In the genomic region with DNA sequence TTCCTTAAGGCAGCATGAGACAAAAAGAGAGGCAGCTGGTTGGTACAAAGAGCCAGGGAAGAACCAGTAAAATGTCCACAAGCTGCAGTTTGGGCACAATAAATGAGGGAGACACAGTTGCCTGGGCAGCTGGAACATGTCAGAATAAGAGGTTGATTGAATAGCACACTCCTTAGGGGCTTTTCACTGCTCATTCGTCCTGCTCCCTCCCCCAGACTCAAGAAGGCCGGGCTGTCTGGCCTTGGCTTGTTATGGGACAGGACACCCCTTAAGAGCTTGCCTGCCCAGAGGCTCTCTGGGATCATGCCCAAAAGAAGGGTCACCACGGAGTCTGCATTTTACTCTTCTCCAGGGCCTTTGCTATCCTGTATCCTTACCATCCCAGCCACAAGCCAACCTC, we compare ENCODE assay signal across 17 mouse cellular contexts. TPM values are rescaled to one million over a fixed set of nuclear protein-coding genes. Genes with fewer than 3 reads are reported as not detected.
A peak's percentile ranks its signal among the peaks of the same experiment; 100 is the strongest.
DNase-seq lines count a peak whose midpoint lies in the region; ATAC-seq and TF ChIP-seq lines count a peak whose summit lies in the region.
"Had no signal": no experiment of that assay in that cellular context is flagged by ENCODE, and none has a peak within 500 bp of the region (broad histone marks: within the 10 kb centered on the region; RNA-seq: fewer than 3 reads in every experiment).

No protein-coding gene starts in this region.

- H3K9me3 ChIP-seq in kidney, embryonic 15.5 days (replicated peaks), result no peaks in the 10 kb centered on the region
- H3K9me3 ChIP-seq in neural tube, embryonic 11.5 days (ENCODE audit: control insufficient read depth, low read length), result no peaks in the 10 kb centered on the region
- H3K9me3 ChIP-seq in neural tube, embryonic 15.5 days (replicated peaks), result no peaks in the 10 kb centered on the region
- H3K9me3 ChIP-seq in hindbrain, embryonic 14.5 days (ENCODE audit: control insufficient read depth, low read length), result no peaks in the 10 kb centered on the region
- H3K9me3 ChIP-seq in stomach, postnatal 0 days (ENCODE audit: control insufficient read depth, low read length), result no peaks in the 10 kb centered on the region
- H3K9me3 ChIP-seq: heart, embryonic 15.5 days; hindbrain, embryonic 15.5 days; midbrain, embryonic 15.5 days; neural tube, embryonic 13.5 days had no signal

- DNase-seq in kidney, postnatal 25 days, result no peak
- peak; percentile 43 for DNase-seq in neural tube, embryonic 11.5 days (ENCODE audit: low spot score)
- no peak for DNase-seq in hindbrain, embryonic 14.5 days (ENCODE audit: low spot score)
- DNase-seq in stomach, postnatal 0 days (ENCODE audit: low spot score), result no peak
- no peak for DNase-seq in urinary bladder, postnatal 4 days (ENCODE audit: low spot score in 2 of 2)
- DNase-seq: adrenal gland, adult 8-10 months; cerebellum, adult 18-20 months; lung, adult 18-20 months; thymus, postnatal 14 days had no signal

- H3K9ac ChIP-seq in kidney, embryonic 15.5 days, result no peak overlapping the region
- H3K9ac ChIP-seq in neural tube, embryonic 11.5 days (ENCODE audit: low read length), result no peak overlapping the region
- H3K9ac ChIP-seq in neural tube, embryonic 15.5 days (replicated peaks), result no peak overlapping the region
- H3K9ac ChIP-seq in hindbrain, embryonic 14.5 days, result no peak overlapping the region
- H3K9ac ChIP-seq in stomach, postnatal 0 days (ENCODE audit: low read length), result no peak overlapping the region
- H3K9ac ChIP-seq: heart, embryonic 15.5 days; hindbrain, embryonic 15.5 days; midbrain, embryonic 15.5 days; neural tube, embryonic 13.5 days had no signal

- peak; percentile 49; the same call in 1 of the 2 replicates for ATAC-seq in kidney, embryonic 15.5 days (replicated peaks; ENCODE audit: low FRiP score)
- ATAC-seq in neural tube, embryonic 11.5 days (ENCODE audit: insufficient read depth, low FRiP score, low TSS enrichment), result peak; percentile 80
- ATAC-seq in neural tube, embryonic 15.5 days (ENCODE audit: low FRiP score), result no peak
- ATAC-seq in hindbrain, embryonic 14.5 days (ENCODE audit: low FRiP score), result peak; percentile 27; the same call in 1 of the 2 replicates
- no peak for ATAC-seq in stomach, postnatal 0 days (ENCODE audit: low FRiP score, low TSS enrichment)
- ATAC-seq: CD4-positive, CD25-positive, alpha-beta regulatory T cell, adult 4 months; midbrain, embryonic 15.5 days had no signal

- 20% methylated on average over 3 of the region's 3 CpGs for WGBS in kidney, embryonic 15.5 days
- 32% methylated on average over 3 of the region's 3 CpGs for WGBS in neural tube, embryonic 11.5 days
- 13% methylated on average over 3 of the region's 3 CpGs for WGBS in neural tube, embryonic 15.5 days
- WGBS in hindbrain, embryonic 14.5 days, result 26% methylated on average over 3 of the region's 3 CpGs
- WGBS in stomach, postnatal 0 days, result 44% methylated on average over 3 of the region's 3 CpGs

- H3K4me2 ChIP-seq in kidney, embryonic 15.5 days, result no peak overlapping the region
- H3K4me2 ChIP-seq in neural tube, embryonic 11.5 days (ENCODE audit: low read depth), result no peak overlapping the region
- H3K4me2 ChIP-seq in neural tube, embryonic 15.5 days, result no peak overlapping the region
- no peak overlapping the region for H3K4me2 ChIP-seq in hindbrain, embryonic 14.5 days (replicated peaks)
- H3K4me2 ChIP-seq in stomach, postnatal 0 days (replicated peaks; ENCODE audit: low read depth), result no peak overlapping the region
- H3K4me2 ChIP-seq: heart, embryonic 15.5 days; hindbrain, embryonic 15.5 days; midbrain, embryonic 15.5 days; neural tube, embryonic 13.5 days had no signal

- no peak overlapping the region for H3K4me3 ChIP-seq in kidney, embryonic 15.5 days (replicated peaks)
- no peak overlapping the region for H3K4me3 ChIP-seq in neural tube, embryonic 11.5 days (ENCODE audit: low read depth, low read length)
- no peak overlapping the region for H3K4me3 ChIP-seq in neural tube, embryonic 15.5 days (replicated peaks)
- no peak overlapping the region for H3K4me3 ChIP-seq in hindbrain, embryonic 14.5 days (replicated peaks; ENCODE audit: low read length)
- no peak overlapping the region for H3K4me3 ChIP-seq in stomach, postnatal 0 days (ENCODE audit: low read depth, low read length)
- H3K4me3 ChIP-seq: heart, embryonic 15.5 days; hindbrain, embryonic 15.5 days; midbrain, embryonic 15.5 days; neural tube, embryonic 13.5 days had no signal

- no peak overlapping the region for H3K27ac ChIP-seq in kidney, embryonic 15.5 days
- no peak overlapping the region; the same call in 1 of the 2 replicates for H3K27ac ChIP-seq in neural tube, embryonic 11.5 days (ENCODE audit: low read depth, low read length)
- H3K27ac ChIP-seq in neural tube, embryonic 15.5 days (replicated peaks), result no peak overlapping the region
- H3K27ac ChIP-seq in hindbrain, embryonic 14.5 days, result no peak overlapping the region
- peak overlapping the region; percentile 71; the same call in 1 of the 2 replicates for H3K27ac ChIP-seq in stomach, postnatal 0 days (replicated peaks)
- H3K27ac ChIP-seq: heart, embryonic 15.5 days; hindbrain, embryonic 15.5 days; macrophage; midbrain, embryonic 15.5 days; neural tube, embryonic 13.5 days had no signal

- H3K4me1 ChIP-seq in kidney, embryonic 15.5 days, result peaks cover 9% of the 10 kb centered on the region; the same call in 1 of the 2 replicates
- H3K4me1 ChIP-seq in neural tube, embryonic 11.5 days (ENCODE audit: control insufficient read depth, insufficient read depth, low read length), result no peaks in the 10 kb centered on the region
- H3K4me1 ChIP-seq in neural tube, embryonic 15.5 days, result peaks cover 4% of the 10 kb centered on the region; the same call in 1 of the 2 replicates
- H3K4me1 ChIP-seq in hindbrain, embryonic 14.5 days (replicated peaks; ENCODE audit: control insufficient read depth, insufficient read depth, low read length), result peaks cover 4% of the 10 kb centered on the region; the same call in 1 of the 2 replicates
- no peaks in the 10 kb centered on the region for H3K4me1 ChIP-seq in stomach, postnatal 0 days (replicated peaks; ENCODE audit: control insufficient read depth, insufficient read depth)
- H3K4me1 ChIP-seq: heart, embryonic 15.5 days; hindbrain, embryonic 15.5 days; midbrain, embryonic 15.5 days had no signal

- TF ChIP-seq EP300 in stomach, postnatal 0 days (optimal IDR thresholded peaks at IDR 0.05), result no peak

- no peaks in the 10 kb centered on the region for H3K36me3 ChIP-seq in kidney, embryonic 15.5 days
- H3K36me3 ChIP-seq in neural tube, embryonic 11.5 days (ENCODE audit: control insufficient read depth, insufficient read depth, low read length), result no peaks in the 10 kb centered on the region
- no peaks in the 10 kb centered on the region for H3K36me3 ChIP-seq in neural tube, embryonic 15.5 days
- no peaks in the 10 kb centered on the region for H3K36me3 ChIP-seq in hindbrain, embryonic 14.5 days (replicated peaks; ENCODE audit: control insufficient read depth, insufficient read depth)
- no peaks in the 10 kb centered on the region for H3K36me3 ChIP-seq in stomach, postnatal 0 days (ENCODE audit: control insufficient read depth, insufficient read depth, low read length)
- H3K36me3 ChIP-seq: heart, embryonic 15.5 days; hindbrain, embryonic 15.5 days; midbrain, embryonic 15.5 days; neural tube, embryonic 13.5 days had no signal

- TF ChIP-seq CTCF in stomach, postnatal 0 days (IDR thresholded peaks at IDR 0.05; ENCODE audit: low read depth), result no peak

- no peaks in the 10 kb centered on the region for H3K27me3 ChIP-seq in kidney, embryonic 15.5 days
- no peaks in the 10 kb centered on the region for H3K27me3 ChIP-seq in neural tube, embryonic 11.5 days (ENCODE audit: control insufficient read depth, insufficient read depth, low read length)
- no peaks in the 10 kb centered on the region for H3K27me3 ChIP-seq in neural tube, embryonic 15.5 days (replicated peaks)
- H3K27me3 ChIP-seq in hindbrain, embryonic 14.5 days (ENCODE audit: control insufficient read depth, insufficient read depth, low read length), result no peaks in the 10 kb centered on the region
- no peaks in the 10 kb centered on the region for H3K27me3 ChIP-seq in stomach, postnatal 0 days (ENCODE audit: control insufficient read depth, insufficient read depth, low read length)
- H3K27me3 ChIP-seq: heart, embryonic 15.5 days; hindbrain, embryonic 15.5 days; midbrain, embryonic 15.5 days; neural tube, embryonic 13.5 days had no signal

RNA-seq across cellular contexts. Expression of gene Nr1i2, which starts 11.3 kb away (rescaled TPM):
- polyA plus RNA-seq in kidney, embryonic 15.5 days (2015; fragmentation: Nextera tagmentation; extraction: Ambion mirVana), result 0.35 and 0.49 TPM in 2 replicates
- not detected in 2 replicates for polyA plus RNA-seq in neural tube, embryonic 11.5 days (2014; fragmentation: Nextera tagmentation; extraction: Ambion mirVana)
- polyA plus RNA-seq in neural tube, embryonic 15.5 days (2015; fragmentation: Nextera tagmentation; extraction: Ambion mirVana), result 0.63 TPM in 1 of 2 replicates, not detected in the other
- polyA plus RNA-seq in hindbrain, embryonic 14.5 days (2014; fragmentation: Nextera tagmentation; extraction: Ambion mirVana), result not detected in 2 replicates
- polyA plus RNA-seq in stomach, postnatal 0 days (2015; fragmentation: Nextera tagmentation; extraction: Ambion mirVana), result 10.6 and 13.6 TPM in 2 replicates
- polyA plus RNA-seq: CD4-positive, CD25-positive, alpha-beta regulatory T cell, adult 4 months; heart, embryonic 15.5 days; hindbrain, embryonic 15.5 days; macrophage had no signal

RNA-seq across cellular contexts. Expression of gene Maats1, which starts 58.6 kb away (rescaled TPM):
- 0.14 and 0.27 TPM in 2 replicates for polyA plus RNA-seq in kidney, embryonic 15.5 days (2015; fragmentation: Nextera tagmentation; extraction: Ambion mirVana)
- polyA plus RNA-seq in neural tube, embryonic 11.5 days (2014; fragmentation: Nextera tagmentation; extraction: Ambion mirVana), result 0.19 and 0.27 TPM in 2 replicates
- polyA plus RNA-seq in neural tube, embryonic 15.5 days (2015; fragmentation: Nextera tagmentation; extraction: Ambion mirVana), result 0.40 and 0.88 TPM in 2 replicates
- polyA plus RNA-seq in hindbrain, embryonic 14.5 days (2014; fragmentation: Nextera tagmentation; extraction: Ambion mirVana), result 1.2 and 1.5 TPM in 2 replicates
- polyA plus RNA-seq in stomach, postnatal 0 days (2015; fragmentation: Nextera tagmentation; extraction: Ambion mirVana), result 0.27 and 0.44 TPM in 2 replicates
- polyA plus RNA-seq: macrophage had no signal

Comparison
In these comparisons a context has a peak if more than half of its experiments do, and no peak if none do; other contexts are left out.
1. ATAC-seq: peak in kidney, embryonic 15.5 days (single experiment), neural tube, embryonic 11.5 days (single experiment) and hindbrain, embryonic 14.5 days (single experiment); none in neural tube, embryonic 15.5 days (single experiment) and stomach, postnatal 0 days (single experiment).